Mouse (Mus musculus) hindbrain, embryonic 11.5 days (tissue): ENCODE measurements around the gene Srcin1. TPM values are rescaled to one million over a fixed set of nuclear protein-coding genes. Genes with fewer than 3 reads are reported as not detected.

Experiments
- ATAC-seq: fragments of 200-750 bp; cut with Nextera tagmentation; 2 replicates; pipeline ENCODE4 v1.8.0; 2017; ENCODE audit warnings: mild to moderate bottlenecking, moderate TSS enrichment, moderate library complexity; ENCODE audit not compliant: low FRiP score
- DNase-seq: peaks from one replicate; pipeline ENCODE4 v3.0.0-alpha.2; 2015; ENCODE audit warnings: low spot score
- H3K27ac ChIP-seq: fragments of 300-500 bp; sonication (generic); 2 replicates; pipeline ENCODE4 v1.5.1; 2014; ENCODE audit warnings: mild to moderate bottlenecking, low read depth, low read length
- H3K27me3 ChIP-seq: fragments of 300-500 bp; sonication (generic); 2 replicates; pipeline ENCODE4 v1.6.1; 2014; ENCODE audit warnings: mild to moderate bottlenecking, low read length, moderate library complexity, mixed read lengths; ENCODE audit not compliant: control insufficient read depth, insufficient read depth
- H3K36me3 ChIP-seq: fragments of 300-500 bp; sonication (generic); 2 replicates; pipeline ENCODE4 v1.6.1; 2014; ENCODE audit warnings: mild to moderate bottlenecking, low read length, moderate library complexity, mixed read lengths; ENCODE audit not compliant: control insufficient read depth, insufficient read depth
- H3K4me1 ChIP-seq: fragments of 300-500 bp; sonication (generic); replicated peaks from 2 replicates; pipeline ENCODE4 v1.6.1; 2014; ENCODE audit warnings: low read length, mixed read lengths; ENCODE audit not compliant: control insufficient read depth, insufficient read depth
- H3K4me2 ChIP-seq: fragments of 300-500 bp; sonication (generic); replicated peaks from 2 replicates; pipeline ENCODE4 v1.6.1; 2014; ENCODE audit warnings: mild to moderate bottlenecking, low read depth, low read length
- H3K4me3 ChIP-seq: fragments of 300-500 bp; sonication (generic); 2 replicates; pipeline ENCODE4 v1.5.1; 2014; ENCODE audit warnings: low read depth, low read length
- H3K9ac ChIP-seq: fragments of 300-500 bp; sonication (generic); 2 replicates; pipeline ENCODE4 v1.6.1; 2014; ENCODE audit warnings: low read depth, low read length
- H3K9me3 ChIP-seq: fragments of 300-500 bp; sonication (generic); 2 replicates; pipeline ENCODE4 v1.6.1; 2016; ENCODE audit warnings: low read length; ENCODE audit not compliant: control insufficient read depth
- WGBS: fragments of 180-500 bp; shearing (Covaris S2); extraction: QIAGEN DNeasy Blood & Tissue Kit; methylation state at CpG from one replicate; pipeline ENCODE4 v1.1.7; 2014; 5-methylcytosine and 5-hydroxymethylcytosine counted together
- polyA plus RNA-seq: library from polyadenylated mRNA; unstranded; fragments of >200 nt; fragmentation: Nextera tagmentation; extraction: Ambion mirVana; gene quantifications from 2 replicates; pipeline ENCODE4 v1.2.1, GENCODE M21; 2014

Srcin1 gene
- polyA plus RNA-seq, 1 experiment from 2014 or later = 2.2 TPM

DNA sequence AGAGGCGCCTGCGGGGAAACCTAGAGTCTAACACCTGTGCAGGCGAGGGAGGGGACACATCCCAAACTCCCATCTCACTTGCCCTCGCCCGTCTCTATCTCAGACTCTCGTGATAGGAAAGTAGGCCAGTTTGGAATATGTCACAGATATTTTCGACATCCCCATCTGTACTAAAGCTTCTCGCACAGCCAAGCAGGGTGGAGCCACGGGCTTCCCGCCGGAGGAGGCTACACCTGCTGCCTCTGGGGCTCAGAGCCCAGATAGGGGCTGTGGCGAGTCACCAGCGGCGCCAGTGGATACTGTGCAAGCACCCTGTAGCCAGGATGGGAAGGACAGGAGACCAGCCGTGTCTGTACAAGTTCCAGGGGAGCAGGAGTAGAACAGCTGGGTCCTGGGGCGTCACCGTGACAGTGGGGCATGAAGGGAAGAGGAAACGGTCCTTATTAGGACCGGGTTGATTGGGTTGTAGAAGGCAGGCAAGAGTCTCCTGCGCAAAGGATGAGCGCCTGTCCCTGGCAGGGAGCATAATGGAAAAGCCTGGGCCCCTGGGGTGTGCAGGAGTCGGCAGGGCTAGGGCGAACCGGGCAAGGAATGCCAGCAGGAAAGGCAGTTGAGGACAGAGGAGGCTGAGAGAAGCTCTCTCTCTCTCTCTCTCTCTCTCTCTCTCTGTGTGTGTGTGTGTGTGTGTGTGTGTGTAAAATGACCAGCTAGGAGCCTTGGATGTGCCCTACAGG is 14.4 kb upstream of the Srcin1 start:
- no peak overlapping the region for H3K9ac ChIP-seq
- 35% methylated on average over 24 of the region's 24 CpGs for WGBS
- DNase-seq = peak; percentile 15

DNA sequence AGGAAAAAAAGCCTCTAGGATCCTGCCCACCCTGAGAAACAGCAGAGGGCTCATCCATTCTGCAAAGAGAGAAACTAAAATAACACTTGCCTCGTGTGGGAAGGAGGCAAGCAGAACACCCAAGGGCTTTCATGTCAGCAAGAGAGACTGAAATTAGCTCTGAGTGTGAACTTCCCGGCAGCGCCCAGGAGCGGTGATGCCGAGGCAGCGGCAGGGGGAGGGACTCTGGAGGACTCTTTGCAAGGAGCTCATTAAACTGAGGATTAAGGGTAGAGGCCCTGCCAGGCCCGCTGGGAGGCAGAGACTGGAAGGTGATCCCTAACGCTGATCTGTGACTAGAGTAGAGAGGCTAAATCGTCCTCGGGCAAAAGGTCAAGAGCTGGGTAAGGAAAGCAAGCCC is 13.2 kb upstream of the Srcin1 start:
- no peak overlapping the region for H3K9ac ChIP-seq
- 3% methylated on average over 10 of the region's 10 CpGs for WGBS
- no peaks in the 10 kb centered on the region for H3K9me3 ChIP-seq

More for the DNA sequence above, 14.4 kb upstream of the Srcin1 start:
- Histone ChIP-seq H3K27ac (no peak overlapping the region), H3K4me1 (no peaks in the 10 kb centered on the region; the same call in 1 of the 2 replicates), H3K9me3 (no peaks in the 10 kb centered on the region), H3K36me3 (no peaks in the 10 kb centered on the region), H3K27me3 (no peaks in the 10 kb centered on the region; the same call in 1 of the 2 replicates), H3K4me3 (no peak overlapping the region), H3K4me2 (no peak overlapping the region)
- ATAC-seq = no peak

DNA sequence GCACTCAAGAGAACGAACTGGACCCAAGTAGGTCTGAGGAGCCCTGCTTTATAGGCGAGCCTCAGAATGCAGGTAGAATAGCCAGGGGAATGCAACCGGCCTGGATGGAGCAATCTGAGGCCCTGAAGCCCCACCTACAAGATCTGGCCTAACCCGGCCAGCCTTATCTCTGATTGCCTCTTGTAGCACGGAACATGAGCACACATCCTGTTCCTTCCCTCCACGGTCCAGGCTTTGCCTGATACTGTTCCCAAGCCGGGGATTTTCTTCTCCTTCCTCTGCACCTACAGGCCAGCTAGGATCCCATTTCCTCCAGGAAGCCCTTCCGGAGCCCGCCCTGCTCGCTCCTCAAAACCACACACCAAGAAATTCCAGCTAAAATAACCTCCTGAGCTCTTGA is 9.9 kb upstream of the Srcin1 start:
- Histone ChIP-seq H3K27me3 (no peaks in the 10 kb centered on the region; the same call in 1 of the 2 replicates), H3K4me3 (no peak overlapping the region), H3K36me3 (no peaks in the 10 kb centered on the region), H3K9me3 (no peaks in the 10 kb centered on the region), H3K4me2 (no peak overlapping the region), H3K9ac (no peak overlapping the region), H3K27ac (no peak overlapping the region), H3K4me1 (no peaks in the 10 kb centered on the region; the same call in 1 of the 2 replicates)
- no peak for ATAC-seq
- no peak for DNase-seq
- 67% methylated on average over 10 of the region's 10 CpGs for WGBS

More for the DNA sequence above, 13.2 kb upstream of the Srcin1 start:
- Histone ChIP-seq H3K27ac (no peak overlapping the region), H3K4me3 (no peak overlapping the region), H3K27me3 (no peaks in the 10 kb centered on the region; the same call in 1 of the 2 replicates), H3K4me1 (no peaks in the 10 kb centered on the region; the same call in 1 of the 2 replicates), H3K4me2 (no peak overlapping the region), H3K36me3 (no peaks in the 10 kb centered on the region)
- DNase-seq = peak; percentile 27
- ATAC-seq = no peak

DNA sequence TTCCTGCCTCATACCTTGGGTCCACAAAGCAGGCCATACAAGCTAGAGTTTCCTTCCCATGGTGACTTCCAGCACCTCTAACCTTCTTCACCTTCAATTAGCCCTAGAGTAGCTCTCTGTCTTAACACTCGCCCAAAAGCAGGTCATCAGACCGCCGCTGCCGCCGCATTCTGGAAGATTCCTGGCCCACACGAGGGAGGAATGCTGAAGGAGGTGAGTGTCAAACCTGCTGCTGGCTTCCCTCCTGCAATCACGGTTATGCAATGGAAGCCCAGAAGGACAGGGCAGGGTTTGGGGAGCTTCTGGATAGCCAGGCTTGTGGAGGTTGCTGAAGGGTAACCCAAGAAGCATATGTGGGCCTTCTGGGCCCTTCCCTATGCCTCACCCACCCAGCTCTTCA is 8.5 kb upstream of the Srcin1 start:
- Histone ChIP-seq H3K27ac (no peak overlapping the region), H3K4me1 (no peaks in the 10 kb centered on the region; the same call in 1 of the 2 replicates), H3K4me2 (no peak overlapping the region), H3K4me3 (no peak overlapping the region), H3K9ac (no peak overlapping the region), H3K36me3 (no peaks in the 10 kb centered on the region), H3K27me3 (no peaks in the 10 kb centered on the region; the same call in 1 of the 2 replicates), H3K9me3 (no peaks in the 10 kb centered on the region)
- ATAC-seq = no peak
- 82% methylated on average over 7 of the region's 7 CpGs for WGBS
- DNase-seq = no peak

DNA sequence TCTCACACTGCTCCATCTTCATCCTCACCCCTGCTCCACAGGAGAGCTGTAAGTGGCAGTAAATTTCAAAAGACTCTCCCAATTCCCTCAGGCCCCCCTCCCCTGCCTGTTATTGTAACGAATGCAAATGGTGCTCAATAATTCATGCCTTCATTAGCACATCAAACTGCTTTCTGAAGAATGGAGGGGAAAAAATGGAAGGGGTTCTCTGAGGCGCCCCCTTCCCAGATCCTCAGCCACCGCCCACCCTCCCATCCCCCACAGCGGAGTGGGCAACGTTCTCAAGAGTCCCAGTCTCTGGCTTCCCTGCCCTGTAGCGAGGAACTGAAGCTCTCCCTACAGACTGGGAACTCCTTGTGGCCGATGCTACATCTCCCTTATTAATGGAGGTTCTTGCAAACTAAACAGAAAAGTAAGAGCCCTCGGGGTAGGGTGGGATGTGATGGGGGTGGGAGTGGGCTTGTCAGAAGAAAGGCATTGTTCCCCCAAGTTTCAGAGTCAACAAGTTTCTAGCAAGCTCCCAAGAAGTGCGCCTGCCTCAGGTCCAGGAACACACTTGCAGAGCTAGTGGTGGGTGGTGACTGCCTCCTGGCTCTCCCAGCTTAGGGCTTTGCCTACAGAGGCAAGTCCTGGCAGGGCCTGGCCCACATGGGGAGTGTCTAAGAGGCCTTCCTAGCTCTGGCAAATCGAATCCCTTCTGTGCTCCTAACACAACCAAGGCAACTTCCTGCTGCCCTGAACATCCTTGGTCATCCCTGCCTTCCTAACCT is 3.3 kb upstream of the Srcin1 start:
- H3K4me1 ChIP-seq = peaks cover 4% of the 10 kb centered on the region
- peaks cover 3% of the 10 kb centered on the region; the same call in 1 of the 2 replicates for H3K27me3 ChIP-seq
- peak; percentile 39 for DNase-seq
- H3K4me3 ChIP-seq = no peak overlapping the region
- no peak overlapping the region for H3K4me2 ChIP-seq
- H3K9ac ChIP-seq = no peak overlapping the region
- 5% methylated on average over 10 of the region's 10 CpGs for WGBS
- no peaks in the 10 kb centered on the region for H3K9me3 ChIP-seq
- H3K27ac ChIP-seq = no peak overlapping the region
- H3K36me3 ChIP-seq = no peaks in the 10 kb centered on the region
- ATAC-seq = no peak

DNA sequence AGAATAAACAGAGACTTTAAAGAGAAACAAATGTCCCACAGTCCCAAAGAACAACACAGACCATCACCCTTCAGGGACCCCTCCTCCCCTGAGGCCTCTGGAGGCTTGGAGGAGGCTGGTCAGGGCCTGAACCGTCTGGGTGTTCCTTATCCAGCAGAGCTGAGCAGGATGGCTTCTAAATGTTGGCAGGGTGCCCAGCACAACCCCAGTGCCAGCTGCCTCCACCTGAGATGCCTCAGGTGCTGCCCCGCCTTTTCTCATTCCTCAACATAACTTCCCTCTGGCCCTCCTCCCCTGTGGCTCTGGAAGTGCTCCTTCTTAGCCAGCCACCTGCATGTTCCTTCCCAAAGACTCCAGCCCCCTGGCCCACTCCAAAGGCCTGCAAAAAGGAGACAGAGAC is 2.3 kb upstream of the Srcin1 start:
- Histone ChIP-seq H3K4me2 (no peak overlapping the region), H3K4me1 (peaks cover 4% of the 10 kb centered on the region), H3K9me3 (no peaks in the 10 kb centered on the region), H3K9ac (no peak overlapping the region), H3K36me3 (no peaks in the 10 kb centered on the region), H3K4me3 (no peak overlapping the region), H3K27me3 (peaks cover 12% of the 10 kb centered on the region), H3K27ac (no peak overlapping the region)
- whole genome bisulfite sequencing = 44% methylated on average over 2 of the region's 2 CpGs
- DNase-seq (no peak), ATAC-seq (no peak)

DNA sequence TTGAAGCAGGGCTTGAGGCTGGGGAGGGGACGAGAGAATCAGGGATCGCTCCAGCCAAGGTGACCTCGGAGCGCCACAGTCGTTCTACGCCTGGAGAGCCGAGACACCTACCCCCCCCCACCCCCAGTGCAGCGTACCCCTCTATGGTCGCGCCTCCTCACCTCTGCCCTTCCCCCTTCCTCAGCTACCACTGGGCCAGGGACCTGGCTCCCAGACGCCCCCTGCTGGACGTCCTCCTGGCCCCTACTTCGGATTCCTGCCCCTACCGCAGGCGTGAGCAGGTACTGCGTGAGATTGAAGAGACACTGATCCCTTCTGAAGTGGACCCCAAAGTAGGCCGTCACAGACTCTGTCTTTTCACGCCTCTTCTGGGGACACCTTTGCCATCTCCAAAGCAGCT is 348 bp downstream of the Srcin1 start:
- Histone ChIP-seq H3K9ac (peak overlapping the region; percentile 81), H3K9me3 (no peaks in the 10 kb centered on the region), H3K4me3 (peak overlapping the region; percentile 60), H3K27ac (peak overlapping the region; percentile 90), H3K27me3 (peaks cover 29% of the 10 kb centered on the region), H3K4me1 (peaks cover 15% of the 10 kb centered on the region), H3K4me2 (peak overlapping the region; percentile 94), H3K36me3 (no peaks in the 10 kb centered on the region)
- ATAC-seq = peak; percentile 66
- peak; percentile 96 for DNase-seq
- under 1% methylated on average over 17 of the region's 18 CpGs for WGBS

DNA sequence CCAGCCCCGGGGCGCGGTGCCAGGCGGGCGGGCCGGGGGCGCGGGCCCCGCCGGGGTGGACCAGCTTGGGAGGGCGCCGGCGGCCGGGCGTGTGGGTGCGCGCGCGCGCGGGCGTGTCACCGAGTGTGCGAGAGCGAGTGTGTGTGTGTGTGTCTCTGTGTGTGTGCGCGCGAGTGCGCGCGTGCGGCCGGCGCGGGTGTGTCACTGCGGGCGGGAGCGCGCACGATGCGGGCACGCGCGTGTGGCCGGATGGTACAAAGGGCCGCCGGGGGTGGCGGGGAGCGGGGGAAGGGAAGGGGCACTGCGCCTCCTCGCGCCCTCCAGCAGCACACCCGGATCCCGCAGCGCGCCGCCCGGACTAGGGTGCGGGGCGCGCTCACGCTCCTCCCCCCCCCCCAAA is 911 bp downstream of the Srcin1 start:
- ATAC-seq = peak; percentile 72
- WGBS = 0% methylated on average over 34 of the region's 62 CpGs
- Histone ChIP-seq H3K9me3 (no peaks in the 10 kb centered on the region), H3K4me1 (peaks cover 15% of the 10 kb centered on the region), H3K36me3 (no peaks in the 10 kb centered on the region), H3K9ac (peak overlapping the region; percentile 81), H3K4me2 (peak overlapping the region; percentile 94), H3K27me3 (peaks cover 29% of the 10 kb centered on the region), H3K4me3 (peak overlapping the region; percentile 60), H3K27ac (peak overlapping the region; percentile 90)
- peak; percentile 88 for DNase-seq
